Mouse (Mus musculus): ENCODE data around the gene Bcl2l13.

DNA sequence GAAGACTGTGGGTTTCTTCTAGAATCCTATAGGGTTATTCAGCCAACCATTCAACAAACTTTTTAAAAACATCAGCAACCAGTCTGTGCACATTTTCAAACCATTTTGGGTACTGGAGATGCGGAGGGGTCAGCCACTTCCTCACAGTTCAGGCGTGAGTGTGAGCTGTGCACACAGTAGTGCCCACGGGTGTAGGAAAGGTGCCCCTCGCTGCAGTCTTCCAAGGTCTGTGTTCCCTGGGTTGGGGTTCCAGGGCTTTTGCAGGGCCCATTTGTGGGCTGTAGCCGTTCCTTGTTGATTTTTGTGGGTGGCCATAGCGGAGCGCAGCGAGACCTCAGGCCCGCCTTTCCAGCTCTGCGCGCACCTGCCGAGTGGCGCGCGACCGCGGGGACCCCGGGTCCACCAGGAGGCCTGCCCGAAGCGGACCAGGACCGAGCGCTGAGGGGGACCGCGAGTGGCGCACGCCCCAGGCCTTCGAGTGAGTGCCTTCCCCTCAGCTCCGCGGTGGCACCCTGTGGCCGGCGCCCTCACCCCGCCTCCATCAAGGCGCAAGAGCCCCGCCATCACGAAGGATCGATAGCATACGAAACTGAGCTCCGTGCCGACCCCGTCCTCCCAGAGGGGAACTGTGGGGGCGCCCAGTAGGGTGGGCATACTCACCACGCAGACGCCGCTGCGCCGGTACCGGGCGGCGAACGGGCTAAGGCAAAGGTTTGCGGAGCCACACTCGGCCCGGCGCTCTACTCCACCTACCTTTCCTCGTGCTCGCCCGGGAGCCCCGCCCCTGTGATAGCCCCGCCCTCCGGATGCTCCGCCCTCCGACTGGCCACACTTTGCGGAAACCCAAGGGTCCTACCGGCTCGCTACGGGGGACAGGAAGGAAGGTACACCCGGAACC is 80.3 kb downstream of the Bcl2l13 start, which contains the start of gene Bid:
- TF ChIP-seq CTCF (IDR thresholded peaks at IDR 0.05) = no peak
- TF ChIP-seq EP300 (IDR thresholded peaks at IDR 0.05) = no peak
